Mouse (Mus musculus): ENCODE measurements around the gene Nefh. TPM values are rescaled to one million over a fixed set of nuclear protein-coding genes. Genes with fewer than 3 reads are reported as not detected.

Gene Nefh
- polyA plus RNA-seq (2012; ENCODE audit: low replicate concordance), result 1.3 and 1.5 TPM in 2 replicates

DNA sequence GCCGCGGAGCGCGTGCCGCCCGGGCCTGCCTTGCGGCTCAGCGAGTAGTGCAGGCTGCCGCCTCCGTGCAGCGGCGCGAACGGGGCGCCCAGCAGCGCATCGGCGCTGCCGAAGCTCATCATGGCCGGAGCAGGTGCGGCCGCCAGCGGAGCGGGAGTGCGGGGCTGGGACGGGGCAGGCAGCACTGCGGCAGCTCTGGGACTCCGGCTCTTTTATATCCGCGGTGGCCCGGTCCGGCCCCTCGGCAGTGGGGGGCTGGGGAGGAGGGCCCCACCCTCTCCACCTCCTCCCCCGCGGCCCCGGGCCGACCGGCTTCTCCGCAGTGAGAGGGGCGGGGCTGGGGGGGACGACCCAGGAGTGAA, at the start of gene Nefh:
Nefh (minus strand) TSS at position 252 of the 362 bp plus-strand sequence.

GRCm38 (mm10) chr11:4986695-4987486, 39.0 kb upstream of the Nefh start, which contains the start of gene Ap1b1:
Gene Ap1b1, plus strand, starts transcription at chr11:4986824.

DNA sequence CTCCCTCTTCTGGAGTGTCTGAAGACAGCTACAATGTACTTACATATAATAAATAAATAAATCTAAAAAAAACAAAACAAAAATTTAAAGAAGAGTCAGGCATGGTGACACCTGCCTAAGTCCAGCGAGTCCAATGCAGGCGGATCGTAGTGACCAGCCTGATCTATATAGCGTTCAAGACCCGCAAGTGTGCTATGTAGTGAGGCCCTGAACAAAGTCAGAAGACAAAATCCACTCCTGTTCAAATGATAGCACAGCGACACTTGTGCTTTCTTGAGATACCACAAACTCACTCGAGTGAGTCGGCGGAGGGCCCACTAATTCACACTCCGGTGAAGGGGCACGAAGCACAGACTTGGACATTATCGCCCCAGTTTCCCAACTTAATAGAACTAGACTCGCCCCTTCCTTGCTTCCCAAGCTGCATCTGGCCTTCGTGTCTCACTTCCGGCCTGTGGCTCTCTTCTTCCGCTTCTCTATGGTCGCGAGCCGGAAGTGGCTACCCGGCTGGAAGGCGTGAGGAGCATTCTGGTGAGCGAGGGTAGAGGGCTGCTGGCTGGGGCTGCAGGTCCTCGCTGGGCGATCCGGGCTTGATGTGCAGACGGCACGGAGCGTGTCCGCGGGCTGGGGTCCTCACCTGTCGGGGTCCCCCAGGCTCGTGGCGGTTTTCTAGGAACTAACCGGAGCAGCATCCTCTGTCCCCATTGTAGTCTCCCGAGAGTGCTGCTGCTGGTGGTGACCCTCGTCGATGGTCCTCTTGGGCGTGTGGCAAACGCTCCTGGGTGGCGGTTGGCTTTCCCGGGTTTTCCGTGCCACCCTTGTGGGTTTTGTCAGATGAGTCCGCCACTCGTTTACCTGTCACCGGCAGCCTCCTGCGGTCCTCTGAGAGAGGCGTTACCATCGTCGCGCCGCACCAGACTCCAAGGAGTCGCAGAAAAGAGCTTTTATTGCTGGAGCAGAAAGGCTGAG, 52.7 kb downstream of the Nefh start, which contains the start of gene Thoc5:
Thoc5 (plus strand) TSS at position 473 of the 969 bp plus-strand sequence.

Other genes with a start within 250 kb of the Nefh start
- 25.2 and 35.2 TPM in 2 replicates for gene Uqcr10, start 243.7 kb downstream of the Nefh start, polyA plus RNA-seq (2012; ENCODE audit: low replicate concordance)
- 70.2 and 135 TPM in 2 replicates for gene Zmat5, start 243.4 kb downstream of the Nefh start, polyA plus RNA-seq (2012; ENCODE audit: low replicate concordance)
- 0.10 TPM in 1 of 2 replicates, not detected in the other for gene Cabp7, start 201.3 kb downstream of the Nefh start, polyA plus RNA-seq (2012; ENCODE audit: low replicate concordance)
- gene Nf2, start 98.5 kb downstream of the Nefh start, polyA plus RNA-seq (2012; ENCODE audit: low replicate concordance), result 32.0 and 79.3 TPM in 2 replicates
- gene Nipsnap1, start 74.1 kb downstream of the Nefh start, polyA plus RNA-seq (2012; ENCODE audit: low replicate concordance), result 5.7 and 19.6 TPM in 2 replicates
- 3.2 and 5.9 TPM in 2 replicates for gene Thoc5, start 52.7 kb downstream of the Nefh start, polyA plus RNA-seq (2012; ENCODE audit: low replicate concordance)
- gene Ap1b1, start 38.8 kb upstream of the Nefh start, polyA plus RNA-seq (2012; ENCODE audit: low replicate concordance), result 26.9 and 62.0 TPM in 2 replicates
- 0.39 and 0.66 TPM in 2 replicates for gene Rasl10a, start 110.1 kb upstream of the Nefh start, polyA plus RNA-seq (2012; ENCODE audit: low replicate concordance)
- 13.4 and 30.5 TPM in 2 replicates for gene Gas2l1, start 117.3 kb upstream of the Nefh start, polyA plus RNA-seq (2012; ENCODE audit: low replicate concordance)
- 14.5 and 15.6 TPM in 2 replicates for gene Rhbdd3, start 150.9 kb upstream of the Nefh start, polyA plus RNA-seq (2012; ENCODE audit: low replicate concordance)
- 564 and 719 TPM in 2 replicates for gene Ewsr1, start 151.2 kb upstream of the Nefh start, polyA plus RNA-seq (2012; ENCODE audit: low replicate concordance)
- 25.0 and 51.2 TPM in 2 replicates for gene Emid1, start 204.2 kb upstream of the Nefh start, polyA plus RNA-seq (2012; ENCODE audit: low replicate concordance)